In genomic region chr2:57102856-57103844, GRCm38 (mm10) we compare ENCODE assay signal across 8 mouse cellular contexts. TPM values are rescaled to one million over a fixed set of nuclear protein-coding genes. Genes with fewer than 3 reads are reported as not detected.
DNase-seq lines count a peak whose midpoint lies in the region; ATAC-seq and TF ChIP-seq lines count a peak whose summit lies in the region.

No protein-coding gene starts in this region.

- no peak overlapping the region for H3K27ac ChIP-seq in kidney, embryonic 15.5 days
- no peak overlapping the region for H3K27ac ChIP-seq in embryonic facial prominence, embryonic 13.5 days
- H3K27ac ChIP-seq in intestine, postnatal 0 days (ENCODE audit: low read depth, low read length): no peak overlapping the region
- H3K27ac ChIP-seq in neural tube, embryonic 12.5 days: no peak overlapping the region

- peaks cover 24% of the 10 kb centered on the region for H3K4me1 ChIP-seq in kidney, embryonic 15.5 days
- peaks cover 18% of the 10 kb centered on the region for H3K4me1 ChIP-seq in embryonic facial prominence, embryonic 13.5 days
- no peaks in the 10 kb centered on the region for H3K4me1 ChIP-seq in intestine, postnatal 0 days (replicated peaks; ENCODE audit: control insufficient read depth, insufficient read depth, low read length)
- H3K4me1 ChIP-seq in neural tube, embryonic 12.5 days: peaks cover 12% of the 10 kb centered on the region

- 2% methylated on average over 36 of the region's 37 CpGs for WGBS in kidney, embryonic 15.5 days
- 1% methylated on average over 36 of the region's 37 CpGs for WGBS in embryonic facial prominence, embryonic 13.5 days
- 2% methylated on average over 36 of the region's 37 CpGs for WGBS in intestine, postnatal 0 days
- WGBS in neural tube, embryonic 12.5 days: under 1% methylated on average over 37 of the region's 37 CpGs

- no peak overlapping the region for H3K9ac ChIP-seq in kidney, embryonic 15.5 days
- no peak overlapping the region for H3K9ac ChIP-seq in embryonic facial prominence, embryonic 13.5 days
- H3K9ac ChIP-seq in intestine, postnatal 0 days (ENCODE audit: low read depth, low read length): no peak overlapping the region
- H3K9ac ChIP-seq in neural tube, embryonic 12.5 days: no peak overlapping the region

- H3K27me3 ChIP-seq in kidney, embryonic 15.5 days: peaks cover 96% of the 10 kb centered on the region
- peaks cover 92% of the 10 kb centered on the region for H3K27me3 ChIP-seq in embryonic facial prominence, embryonic 13.5 days
- peaks cover 80% of the 10 kb centered on the region for H3K27me3 ChIP-seq in intestine, postnatal 0 days (replicated peaks; ENCODE audit: control insufficient read depth, insufficient read depth, low read length)
- H3K27me3 ChIP-seq in neural tube, embryonic 12.5 days (replicated peaks): peaks cover 76% of the 10 kb centered on the region

- DNase-seq in kidney, postnatal 10 days: no peak
- no peak for DNase-seq in frontal cortex, postnatal 10 days (ENCODE audit: low spot score in 2 of 2)
- DNase-seq in gastrocnemius, adult 18-20 months (ENCODE audit: low spot score): no peak
- DNase-seq in MN1 (ENCODE audit: low spot score): no peak

- no peak for TF ChIP-seq CTCF in intestine, postnatal 0 days (IDR thresholded peaks at IDR 0.05; ENCODE audit: low read depth)

- H3K4me3 ChIP-seq in kidney, embryonic 15.5 days (replicated peaks): peak overlapping the region; percentile 40
- H3K4me3 ChIP-seq in embryonic facial prominence, embryonic 13.5 days: peak overlapping the region; percentile 48
- peak overlapping the region; percentile 38 for H3K4me3 ChIP-seq in intestine, postnatal 0 days (ENCODE audit: low read depth, low read length)
- H3K4me3 ChIP-seq in neural tube, embryonic 12.5 days: peak overlapping the region; percentile 32; the same call in 1 of the 2 replicates

- H3K9me3 ChIP-seq in kidney, embryonic 15.5 days (replicated peaks): no peaks in the 10 kb centered on the region
- no peaks in the 10 kb centered on the region for H3K9me3 ChIP-seq in embryonic facial prominence, embryonic 13.5 days
- H3K9me3 ChIP-seq in intestine, postnatal 0 days (ENCODE audit: control insufficient read depth): no peaks in the 10 kb centered on the region
- no peaks in the 10 kb centered on the region for H3K9me3 ChIP-seq in neural tube, embryonic 12.5 days

- no peaks in the 10 kb centered on the region for H3K36me3 ChIP-seq in kidney, embryonic 15.5 days
- H3K36me3 ChIP-seq in embryonic facial prominence, embryonic 13.5 days: no peaks in the 10 kb centered on the region
- no peaks in the 10 kb centered on the region for H3K36me3 ChIP-seq in intestine, postnatal 0 days (ENCODE audit: control insufficient read depth, insufficient read depth)
- H3K36me3 ChIP-seq in neural tube, embryonic 12.5 days: no peaks in the 10 kb centered on the region

- ATAC-seq in kidney, embryonic 15.5 days (replicated peaks; ENCODE audit: low FRiP score): no peak; the same call in 1 of the 2 replicates
- ATAC-seq in embryonic facial prominence, embryonic 13.5 days (ENCODE audit: insufficient number of reproducible peaks, insufficient read depth, low FRiP score, low TSS enrichment, low read depth): no peak
- no peak for ATAC-seq in intestine, postnatal 0 days
- ATAC-seq in neural tube, embryonic 12.5 days (ENCODE audit: low FRiP score, low read depth): no peak; the same call in 1 of the 2 replicates

- peak overlapping the region; percentile 62 for H3K4me2 ChIP-seq in kidney, embryonic 15.5 days
- H3K4me2 ChIP-seq in embryonic facial prominence, embryonic 13.5 days: peak overlapping the region; percentile 87
- H3K4me2 ChIP-seq in intestine, postnatal 0 days (replicated peaks; ENCODE audit: low read depth): peak overlapping the region; percentile 57
- H3K4me2 ChIP-seq in neural tube, embryonic 12.5 days (replicated peaks): peak overlapping the region; percentile 63

RNA-seq across cellular contexts. Expression of gene Nr4a2, which starts 20.7 kb away (rescaled TPM):
- 4.2 and 4.6 TPM in 2 replicates for polyA plus RNA-seq in kidney, embryonic 15.5 days (2015; fragmentation: Nextera tagmentation; extraction: Ambion mirVana)
- polyA plus RNA-seq in embryonic facial prominence, embryonic 13.5 days (2015; fragmentation: Nextera tagmentation; extraction: Ambion mirVana): 11.8 and 12.0 TPM in 2 replicates
- 1.3 and 1.7 TPM in 2 replicates for polyA plus RNA-seq in intestine, postnatal 0 days (2015; fragmentation: Nextera tagmentation; extraction: Ambion mirVana)
- 20.7 and 21.0 TPM in 2 replicates for polyA plus RNA-seq in neural tube, embryonic 12.5 days (2016; fragmentation: Nextera tagmentation; extraction: Ambion mirVana)
- total RNA-seq in gastrocnemius, adult 18-20 months (2021): 1 to 10 TPM; 2.0 to 3.3 TPM
